Mouse (Mus musculus): ENCODE data around the gene Gm48552.

DNA sequence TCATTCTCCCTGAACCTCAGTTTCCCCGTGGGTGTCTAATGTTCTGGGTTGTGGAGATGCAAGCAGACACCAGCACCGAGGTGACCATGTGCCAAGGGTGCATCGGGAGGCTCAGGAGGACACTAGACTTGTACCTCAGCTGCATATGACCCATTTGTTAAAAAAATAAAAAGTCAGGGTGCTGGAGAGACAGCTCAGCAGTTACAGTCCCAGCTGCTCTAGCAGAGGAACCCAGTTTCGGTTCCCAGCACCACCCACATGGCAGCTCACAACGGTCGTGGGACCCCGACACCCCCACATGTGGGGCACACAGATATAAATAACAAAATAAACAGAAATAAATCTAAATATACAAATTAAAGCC lies 39.7 kb downstream of the Gm48552 start:
- TF ChIP-seq CTCF (IDR thresholded peaks at IDR 0.05; ENCODE audit: insufficient read depth, low read depth, low read length) = no peak
- TF ChIP-seq POLR2A (IDR thresholded peaks at IDR 0.05; ENCODE audit: insufficient read depth, low read depth, low read length) = no peak

Data from olfactory bulb, adult 2 months (tissue).